Mouse (Mus musculus): ENCODE measurements at regions not wholly inside any gene's neighbourhood (a gene's known extent, or its start where the extent isn't known, plus 50 kb on each side); places are given as distances from the start of the nearest gene placed in this dataset.

GRCm38 (mm10) chr15:59138393-59139107 lies 249.5 kb downstream of the Gm49356 start:
- DNase-seq (ENCODE audit: low spot score), result no peak

- DNase-seq (ENCODE audit: low spot score), result no peak
These were observed 252.5 kb downstream of the Gm49356 start for GRCm38 (mm10) chr15:59141621-59142020.

- DNase-seq (ENCODE audit: low spot score), result no peak
These were observed 253.4 kb downstream of the Gm49356 start for GRCm38 (mm10) chr15:59142481-59142880.

- DNase-seq (ENCODE audit: low spot score), result no peak
These were observed 254.8 kb downstream of the Gm49356 start for GRCm38 (mm10) chr15:59143891-59144290.

GRCm38 (mm10) chr15:59145679-59146078 lies 256.6 kb downstream of the Gm49356 start:
- DNase-seq (ENCODE audit: low spot score), result no peak

- no peak for DNase-seq (ENCODE audit: low spot score)
These were observed 257.0 kb downstream of the Gm49356 start for GRCm38 (mm10) chr15:59146111-59146510.

- DNase-seq (ENCODE audit: low spot score), result no peak
These were observed 257.5 kb downstream of the Gm49356 start for GRCm38 (mm10) chr15:59146586-59147085.

- DNase-seq (ENCODE audit: low spot score), result no peak
These were observed 259.4 kb downstream of the Gm49356 start for GRCm38 (mm10) chr15:59148531-59148930.

GRCm38 (mm10) chr15:59151506-59151905 lies 262.4 kb downstream of the Gm49356 start:
- DNase-seq (ENCODE audit: low spot score), result no peak

- DNase-seq (ENCODE audit: low spot score), result no peak
These were observed 263.8 kb downstream of the Gm49356 start for GRCm38 (mm10) chr15:59152786-59153388.

- DNase-seq (ENCODE audit: low spot score), result no peak
These were observed 264.5 kb downstream of the Gm49356 start for GRCm38 (mm10) chr15:59153416-59154250.

GRCm38 (mm10) chr15:59154407-59155288 lies 265.6 kb downstream of the Gm49356 start:
- no peak for DNase-seq (ENCODE audit: low spot score)

GRCm38 (mm10) chr15:59155289-59155623 lies 266.2 kb downstream of the Gm49356 start:
- DNase-seq (ENCODE audit: low spot score), result no peak

GRCm38 (mm10) chr15:59156328-59156727 lies 267.2 kb downstream of the Gm49356 start:
- no peak for DNase-seq (ENCODE audit: low spot score)

GRCm38 (mm10) chr15:59158760-59159159 lies 269.7 kb downstream of the Gm49356 start:
- no peak for DNase-seq (ENCODE audit: low spot score)

- no peak for DNase-seq (ENCODE audit: low spot score)
These were observed 272.1 kb downstream of the Gm49356 start for GRCm38 (mm10) chr15:59160931-59161920.

GRCm38 (mm10) chr15:59167937-59168659 lies 279.0 kb downstream of the Gm49356 start:
- DNase-seq (ENCODE audit: low spot score), result no peak

GRCm38 (mm10) chr15:59168660-59169170 lies 279.6 kb downstream of the Gm49356 start:
- DNase-seq (ENCODE audit: low spot score), result no peak

GRCm38 (mm10) chr15:59169237-59169797 lies 280.2 kb downstream of the Gm49356 start:
- no peak for DNase-seq (ENCODE audit: low spot score)

Measured in testis, postnatal 14 days (tissue).